Mouse (Mus musculus) natural killer cell, adult 2 months (primary cell): ENCODE results near the gene 4930544D05Rik.

ENCODE experiments used
- DNase-seq, 2 experiments: peaks; one replicate each; pipeline ENCODE4 v3.0.0; 2022; ENCODE audit warnings: low spot score in 2 of 2

4930544D05Rik gene

GRCm38 (mm10) chr11:70655571-70656455 is 40.2 kb downstream of the 4930544D05Rik start:
- peak; percentile 44 to 67 for DNase-seq

- no peak for DNase-seq
Observed at GRCm38 (mm10) chr11:70656456-70656927, 40.8 kb downstream of the 4930544D05Rik start.

DNA sequence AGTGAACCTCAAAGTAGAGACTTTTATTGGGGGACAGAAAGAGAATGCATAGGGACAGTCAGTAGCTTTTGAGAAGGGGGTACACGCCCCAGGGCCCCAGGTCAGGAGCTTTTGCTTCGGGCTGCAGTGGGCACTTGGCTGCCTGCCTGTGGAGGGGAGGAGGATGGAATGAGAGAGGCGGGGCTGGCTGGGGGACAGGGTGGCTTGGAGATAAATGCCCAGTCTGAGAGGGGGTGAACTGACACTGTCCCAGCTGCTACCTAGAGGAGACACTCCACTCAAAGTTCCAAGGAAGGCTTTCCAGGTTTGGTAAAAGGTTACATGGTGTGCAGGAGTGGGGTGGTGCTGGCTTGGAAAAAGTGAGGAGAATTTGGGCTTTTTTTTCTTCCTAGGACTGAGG is 41.3 kb downstream of the 4930544D05Rik start, which contains the start of gene Eno3:
Eno3 (plus strand) TSS at position 239 of the 400 bp plus-strand sequence.
- DNase-seq: no peak

- no peak for DNase-seq
Observed at GRCm38 (mm10) chr11:70657573-70657972, 41.9 kb downstream of the 4930544D05Rik start.

GRCm38 (mm10) chr11:70657991-70658390 is 42.3 kb downstream of the 4930544D05Rik start:
- no peak for DNase-seq

DNA sequence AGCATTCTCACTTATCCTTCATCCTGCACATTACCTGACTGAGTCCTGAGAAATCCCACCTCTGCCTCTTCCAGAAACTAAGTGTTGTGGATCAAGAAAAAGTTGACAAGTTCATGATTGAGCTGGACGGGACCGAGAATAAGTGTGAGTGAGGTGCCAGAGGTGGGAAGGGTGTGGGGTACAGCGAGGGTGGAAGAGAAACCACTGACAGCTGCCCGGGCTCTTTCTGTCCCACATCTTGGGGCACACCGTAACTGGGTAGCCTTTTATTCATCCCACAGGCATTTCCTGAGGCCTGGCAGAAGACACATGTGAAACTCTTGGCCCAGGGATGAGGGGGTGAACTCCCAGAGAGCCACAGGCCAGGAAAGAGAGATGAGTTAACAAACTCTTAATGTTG is 42.9 kb downstream of the 4930544D05Rik start:
- DNase-seq: no peak

DNA sequence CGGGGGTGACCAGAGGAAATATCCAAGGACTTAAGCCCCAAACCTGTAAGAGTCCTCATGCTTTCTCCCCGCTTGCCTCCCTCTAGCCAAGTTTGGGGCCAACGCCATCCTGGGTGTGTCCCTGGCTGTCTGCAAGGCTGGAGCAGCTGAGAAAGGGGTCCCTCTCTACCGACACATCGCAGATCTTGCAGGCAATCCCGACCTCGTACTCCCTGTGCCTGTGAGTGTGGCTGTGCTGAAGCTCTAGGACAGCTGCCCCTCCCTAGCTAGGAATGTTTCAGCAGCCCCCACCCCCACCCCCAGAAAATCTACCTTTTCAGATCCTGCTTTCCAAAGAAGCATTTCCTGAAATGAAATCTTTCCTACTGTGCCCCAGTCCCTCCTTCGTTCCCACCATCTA is 43.3 kb downstream of the 4930544D05Rik start:
- DNase-seq: no peak

DNA sequence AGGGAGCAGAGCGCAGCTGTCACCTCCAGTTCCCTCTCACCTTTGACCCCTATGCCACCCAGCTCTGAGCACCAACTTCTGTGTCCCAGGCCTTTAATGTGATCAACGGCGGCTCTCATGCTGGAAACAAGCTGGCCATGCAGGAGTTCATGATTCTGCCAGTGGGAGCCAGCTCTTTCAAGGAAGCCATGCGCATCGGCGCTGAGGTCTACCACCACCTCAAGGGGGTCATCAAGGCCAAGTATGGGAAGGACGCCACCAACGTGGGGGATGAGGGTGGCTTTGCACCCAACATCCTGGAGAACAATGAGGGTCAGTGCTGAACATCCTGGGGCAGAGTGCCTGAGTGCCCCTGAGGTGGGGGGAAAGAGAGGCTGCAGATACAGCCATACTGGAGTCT is 44.9 kb downstream of the 4930544D05Rik start:
- DNase-seq: no peak

- DNase-seq: no peak
Observed at GRCm38 (mm10) chr11:70663101-70663500, 47.5 kb downstream of the 4930544D05Rik start.

GRCm38 (mm10) chr11:70663957-70664356 is 48.3 kb downstream of the 4930544D05Rik start:
- no peak for DNase-seq

GRCm38 (mm10) chr11:70664741-70665140 is 49.1 kb downstream of the 4930544D05Rik start:
- no peak for DNase-seq
